Mouse (Mus musculus): ENCODE measurements around the gene Retreg3. TPM values are rescaled to one million over a fixed set of nuclear protein-coding genes. Genes with fewer than 3 reads are reported as not detected.

The Retreg3 gene
- total and polyA plus RNA-seq, 3 experiments = 17.0 to 23.4 TPM; not detected in 1

- Histone ChIP-seq H3K36me3 (ENCODE audit: control insufficient read depth in 1 of 2, insufficient read depth in 2 of 2, low read length in 2 of 2) (peaks cover 2 to 29% of the 10 kb centered on the region in 2 experiments; a peak in 3 of 4 replicates), H3K4me3 (ENCODE audit: control insufficient read depth in 1 of 2, insufficient read depth in 1 of 2, low read depth in 2 of 2, low read length in 2 of 2) (peak within 1 kb of the TSS; percentile 63 to 75), H3K9me3 (replicated peaks; ENCODE audit: insufficient read depth, low read length) (no peaks in the 10 kb centered on the region), H3K79me2 (ENCODE audit: control insufficient read depth, insufficient read depth, low read length, poor library complexity) (no peaks in the 10 kb centered on the region), H3K4me1 (ENCODE audit: control insufficient read depth in 1 of 2, insufficient read depth in 2 of 2, low read length in 2 of 2) (peaks cover 0 to 2% of the 10 kb centered on the region in 2 experiments; a peak in 1 of 4 replicates), H3K27me3 (ENCODE audit: control insufficient read depth in 1 of 2, insufficient read depth in 2 of 2, low read length in 2 of 2) (no peaks in the 10 kb centered on the region), H3K27ac (ENCODE audit: control insufficient read depth, low read depth, low read length) (peak within 1 kb of the TSS; percentile 84), H3K9ac (ENCODE audit: control insufficient read depth, low read depth, low read length, poor library complexity, severe bottlenecking) (peak within 1 kb of the TSS; percentile 81)
- DNase-seq (ENCODE audit: low read depth, low spot score) = peak; percentile 90
- TF ChIP-seq NELFE (IDR thresholded peaks at IDR 0.05; ENCODE audit: low read depth, low read length) (peak; percentile 62), NRF1 (IDR thresholded peaks at IDR 0.05; ENCODE audit: insufficient read depth, low read depth, low read length, poor library complexity, severe bottlenecking) (no peak), POLR2A (IDR thresholded peaks at IDR 0.05; ENCODE audit: control insufficient read depth in 1 of 2, insufficient read depth in 1 of 2, low read depth in 1 of 2, low read length in 2 of 2, poor library complexity in 1 of 2) (peak; percentile 51 to 74; a peak in 1 of 4 replicates), TCF12 (IDR thresholded peaks at IDR 0.05; ENCODE audit: low read depth, low read length) (peak; percentile 40; the same call in 1 of the 2 replicates), ZKSCAN1 (IDR thresholded peaks at IDR 0.05; ENCODE audit: low read depth, low read length) (no peak), HCFC1 (IDR thresholded peaks at IDR 0.05; ENCODE audit: low read depth, low read length) (peak; percentile 79), TBP (IDR thresholded peaks at IDR 0.05; ENCODE audit: low read depth, low read length) (no peak), MYC (IDR thresholded peaks at IDR 0.05; ENCODE audit: low read depth, low read length) (0 out of 2 replicates have a peak, but pooled peaks have one; percentile 21), SMC3 (IDR thresholded peaks at IDR 0.05; ENCODE audit: low read depth, low read length) (peak; percentile 27), CTCF (IDR thresholded peaks at IDR 0.05 in 2 of 3, conservative IDR thresholded peaks at IDR 0.05 in 1 of 3; ENCODE audit: control insufficient read depth in 1 of 3, insufficient read depth in 1 of 3, low read depth in 2 of 3, low read length in 3 of 3, poor library complexity in 1 of 3, severe bottlenecking in 1 of 3) (peak; percentile 48 to 69 (median 64); a peak in 5 of 6 replicates), ELF1 (IDR thresholded peaks at IDR 0.05; ENCODE audit: low read depth, low read length) (peak; percentile 75), MYB (IDR thresholded peaks at IDR 0.05; ENCODE audit: low read depth, low read length) (0 out of 2 replicates have a peak, but pooled peaks have one; percentile 6), POLR2AphosphoS2 (IDR thresholded peaks at IDR 0.05; ENCODE audit: low read length) (peak; percentile 96), ZNF384 (IDR thresholded peaks at IDR 0.05; ENCODE audit: low read depth, low read length) (no peak), SIN3A (IDR thresholded peaks at IDR 0.05; ENCODE audit: low read length) (peak; percentile 72; the same call in 1 of the 2 replicates), E2F4 (IDR thresholded peaks at IDR 0.05; ENCODE audit: borderline replicate concordance, low read depth, low read length) (peak; percentile 58; the same call in 1 of the 2 replicates), MXI1 (IDR thresholded peaks at IDR 0.05; ENCODE audit: low read depth, low read length) (peak; percentile 32; the same call in 1 of the 2 replicates), RAD21 (IDR thresholded peaks at IDR 0.05; ENCODE audit: low read depth, low read length) (peak; percentile 21), UBTF (IDR thresholded peaks at IDR 0.05; ENCODE audit: borderline replicate concordance, insufficient read depth, low read depth, low read length) (no peak), MAX (IDR thresholded peaks at IDR 0.05; ENCODE audit: low read length) (peak; percentile 80), GATA1 (IDR thresholded peaks at IDR 0.05; ENCODE audit: low read depth, low read length) (no peak)
Observed at GRCm38 (mm10) chr11:101095314-101096024, 24.2 kb downstream of the Retreg3 start, which contains the start of gene Psmc3ip. Psmc3ip (minus strand) TSS chr11:101095436.

Measured in MEL (cell line).